ENCODE assay signal across 9 mouse cellular contexts in the genomic region with DNA sequence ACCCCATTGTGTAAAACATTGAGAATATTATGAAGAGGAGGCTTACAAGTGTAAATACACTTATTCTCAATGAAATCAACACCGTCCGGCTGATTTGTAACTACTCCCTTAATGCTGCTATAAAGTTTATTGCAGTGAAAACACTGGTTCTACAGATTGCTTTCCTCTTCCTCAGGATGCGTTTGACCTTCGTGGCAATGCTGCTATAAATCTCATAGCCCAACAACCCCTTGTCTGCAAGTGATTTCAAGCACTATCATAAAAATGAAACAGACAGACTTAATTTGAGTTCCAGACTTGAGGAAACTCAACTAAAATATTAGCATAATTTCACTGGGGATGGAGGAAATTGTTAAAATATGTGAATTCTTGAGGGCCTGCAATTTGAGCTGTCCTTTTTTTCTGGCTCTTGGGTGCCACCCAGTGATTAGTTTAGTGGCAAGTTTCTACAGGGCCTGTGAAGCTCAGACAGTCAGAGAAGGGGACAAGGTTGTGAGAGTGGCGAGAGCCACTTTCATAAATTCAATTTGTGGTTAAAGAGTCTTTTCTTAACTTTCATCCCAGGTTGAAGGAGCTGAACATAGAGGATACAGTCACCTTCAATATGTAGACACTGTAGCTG.
DNase-seq lines count a peak whose midpoint lies in the region; ATAC-seq and TF ChIP-seq lines count a peak whose summit lies in the region.
"Had no signal": no experiment of that assay in that cellular context is flagged by ENCODE, and none has a peak within 500 bp of the region (broad histone marks: within the 10 kb centered on the region; RNA-seq: fewer than 3 reads in every experiment).

No protein-coding gene starts in this region.

- peak in 1 of 2 experiments; percentile 60; a peak in 2 of 4 replicates for TF ChIP-seq CTCF in CH12.LX (conservative IDR thresholded peaks at IDR 0.05 in 1 of 2, IDR thresholded peaks at IDR 0.05 in 1 of 2; ENCODE audit: low read depth in 2 of 2, low read length in 2 of 2)

- in situ Hi-C loops in CH12.LX (cut with MboI; ENCODE audit: low pct_ligation_motif_present, low pct_unique_long_range_greater_than_20kb, low sequenced_read_pairs) = loop anchor here (25.0 kb wide), 1 partner anchor 848 kb away; no protein-coding TSS in a partner anchor

- no peak for ATAC-seq in hindbrain, embryonic 13.5 days (ENCODE audit: low FRiP score)
- no peak for ATAC-seq in midbrain, embryonic 11.5 days (ENCODE audit: low FRiP score)
- ATAC-seq in activated CD4-positive, CD25-positive, alpha-beta regulatory T cell, adult 4 months = no peak

- H3K79me2 ChIP-seq in CH12.LX (replicated peaks; ENCODE audit: control insufficient read depth, extremely low read depth, insufficient read depth, poor library complexity, severe bottlenecking) = no peaks in the 10 kb centered on the region

- H3K4me2 ChIP-seq in hindbrain, embryonic 13.5 days = no peak overlapping the region
- no peak overlapping the region for H3K4me2 ChIP-seq in CH12.LX (ENCODE audit: insufficient read depth, low read depth, poor library complexity, severe bottlenecking)
- no peak overlapping the region for H3K4me2 ChIP-seq in midbrain, embryonic 11.5 days

- whole genome bisulfite sequencing in hindbrain, embryonic 10.5 days = 82% methylated on average over 5 of the region's 5 CpGs
- WGBS in hindbrain, embryonic 13.5 days = 74% methylated on average over 5 of the region's 5 CpGs
- 79% methylated on average over 5 of the region's 5 CpGs for WGBS in midbrain, embryonic 11.5 days

- H3K9ac ChIP-seq in hindbrain, embryonic 13.5 days = no peak overlapping the region
- no peak overlapping the region for H3K9ac ChIP-seq in CH12.LX (ENCODE audit: insufficient read depth, low read depth)
- H3K9ac ChIP-seq in midbrain, embryonic 11.5 days (ENCODE audit: low read length) = no peak overlapping the region

- TF ChIP-seq EP300 in CH12.LX (IDR thresholded peaks at IDR 0.05; ENCODE audit: low read length) = no peak

- TF ChIP-seq RAD21 in CH12.LX (IDR thresholded peaks at IDR 0.05; ENCODE audit: low read depth, low read length) = peak; percentile 58

- no peaks in the 10 kb centered on the region for H3K27me3 ChIP-seq in hindbrain, embryonic 10.5 days (ENCODE audit: insufficient read depth, poor library complexity, severe bottlenecking)
- no peaks in the 10 kb centered on the region for H3K27me3 ChIP-seq in hindbrain, embryonic 13.5 days
- no peaks in the 10 kb centered on the region for H3K27me3 ChIP-seq in CH12.LX (replicated peaks)
- no peaks in the 10 kb centered on the region for H3K27me3 ChIP-seq in midbrain, embryonic 11.5 days (ENCODE audit: control insufficient read depth, insufficient read depth, low read length)

- H3K36me3 ChIP-seq in hindbrain, embryonic 10.5 days = no peaks in the 10 kb centered on the region
- H3K36me3 ChIP-seq in hindbrain, embryonic 13.5 days = no peaks in the 10 kb centered on the region
- no peaks in the 10 kb centered on the region for H3K36me3 ChIP-seq in CH12.LX (replicated peaks in 1 of 2; ENCODE audit: control insufficient read depth in 1 of 2, insufficient read depth in 1 of 2, low read length in 1 of 2)
- no peaks in the 10 kb centered on the region for H3K36me3 ChIP-seq in midbrain, embryonic 11.5 days (ENCODE audit: control insufficient read depth, insufficient read depth, low read length)

- peak; percentile 13 for DNase-seq in hindbrain, embryonic 10.5 days (ENCODE audit: low spot score)
- DNase-seq in CH12.LX (ENCODE audit: extremely low read depth) = peak; percentile 16
- peak; percentile 76 for DNase-seq in embryo, embryonic 10.5 days (ENCODE audit: low spot score)
- peak; percentile 51 for DNase-seq in layer of hippocampus, adult 11-12 months (ENCODE audit: low spot score)
- peak; percentile 44 for DNase-seq in right cerebral cortex, postnatal 10 days (ENCODE audit: low spot score in 2 of 2)
- no peak for DNase-seq in midbrain, embryonic 11.5 days (ENCODE audit: low spot score, missing footprints)

- H3K9me3 ChIP-seq in hindbrain, embryonic 10.5 days = no peaks in the 10 kb centered on the region
- H3K9me3 ChIP-seq in hindbrain, embryonic 13.5 days = no peaks in the 10 kb centered on the region
- H3K9me3 ChIP-seq in CH12.LX (replicated peaks; ENCODE audit: low read length) = no peaks in the 10 kb centered on the region
- H3K9me3 ChIP-seq in midbrain, embryonic 11.5 days (ENCODE audit: control insufficient read depth, low read length) = no peaks in the 10 kb centered on the region

- TF ChIP-seq POLR2A in CH12.LX (IDR thresholded peaks at IDR 0.05; ENCODE audit: low read depth, low read length) = no peak

- H3K4me1 ChIP-seq in hindbrain, embryonic 10.5 days (replicated peaks) = no peaks in the 10 kb centered on the region
- no peaks in the 10 kb centered on the region for H3K4me1 ChIP-seq in hindbrain, embryonic 13.5 days (replicated peaks)
- H3K4me1 ChIP-seq in CH12.LX (ENCODE audit: control insufficient read depth in 1 of 2, insufficient read depth in 2 of 2) = no peaks in the 10 kb centered on the region
- no peaks in the 10 kb centered on the region for H3K4me1 ChIP-seq in midbrain, embryonic 11.5 days (ENCODE audit: control insufficient read depth, insufficient read depth, low read length)

- no peak overlapping the region for H3K27ac ChIP-seq in hindbrain, embryonic 10.5 days
- H3K27ac ChIP-seq in hindbrain, embryonic 13.5 days = no peak overlapping the region
- no peak overlapping the region for H3K27ac ChIP-seq in CH12.LX (ENCODE audit: insufficient read depth, low read depth)
- no peak overlapping the region for H3K27ac ChIP-seq in midbrain, embryonic 11.5 days (ENCODE audit: low read depth, low read length)

- dilution Hi-C loops in CH12.LX (cut with MboI; ENCODE audit: extremely low pct_ligation_motif_present, extremely low pct_unique_long_range_greater_than_20kb, low sequenced_read_pairs) = no loop called here

- no peak overlapping the region for H3K4me3 ChIP-seq in hindbrain, embryonic 10.5 days
- no peak overlapping the region for H3K4me3 ChIP-seq in hindbrain, embryonic 13.5 days
- no peak overlapping the region for H3K4me3 ChIP-seq in CH12.LX (replicated peaks in 1 of 3; ENCODE audit: low read depth in 2 of 3, low read length in 2 of 3, poor library complexity in 1 of 3)
- no peak overlapping the region for H3K4me3 ChIP-seq in midbrain, embryonic 11.5 days (ENCODE audit: low read depth, low read length)
- H3K4me3 ChIP-seq: erythroblast, embryonic 14.5 days had no signal

TF ChIP-seq in CH12.LX, 34 proteins besides CTCF, POLR2A, EP300 and RAD21:
- TF ChIP-seq ZMIZ1 (IDR thresholded peaks at IDR 0.05; ENCODE audit: low read depth, low read length) (no peak), SMC3 (IDR thresholded peaks at IDR 0.05; ENCODE audit: low read depth, low read length) (peak; percentile 59)
